Comparison of ENCODE assay signal across 8 mouse cellular contexts in genomic region chr2:32404663-32405062, GRCm38 (mm10). TPM values are rescaled to one million over a fixed set of nuclear protein-coding genes. Genes with fewer than 3 reads are reported as not detected.
DNase-seq lines count a peak whose midpoint lies in the region; ATAC-seq and TF ChIP-seq lines count a peak whose summit lies in the region.

No protein-coding gene starts in this region.

- H3K4me1 ChIP-seq in kidney, embryonic 16.5 days (ENCODE audit: insufficient read depth, low read length): peaks cover 9% of the 10 kb centered on the region; the same call in 1 of the 2 replicates

- H3K4me2 ChIP-seq in kidney, embryonic 16.5 days (replicated peaks; ENCODE audit: low read depth, low read length): no peak overlapping the region

- no peak overlapping the region for H3K4me3 ChIP-seq in kidney, embryonic 16.5 days (ENCODE audit: low read length)
- no peak overlapping the region for H3K4me3 ChIP-seq in gastrocnemius, adult 2 months

- H3K9me3 ChIP-seq in kidney, embryonic 16.5 days (ENCODE audit: low read length): no peaks in the 10 kb centered on the region

- ATAC-seq in kidney, embryonic 16.5 days (ENCODE audit: low FRiP score, low TSS enrichment): no peak
- peak; percentile 93 for ATAC-seq in common myeloid progenitor, adult 5-6 weeks (replicated peaks; ENCODE audit: low read depth, poor library complexity, severe bottlenecking)
- ATAC-seq in inflammation-experienced regulatory T-cells, adult 6 months: peak; percentile 83

- WGBS in kidney, embryonic 16.5 days: 23% methylated on average over 2 of the region's 2 CpGs

- no peak overlapping the region for H3K27ac ChIP-seq in kidney, embryonic 16.5 days (ENCODE audit: low read length)
- no peak overlapping the region for H3K27ac ChIP-seq in gastrocnemius, adult 2 months

- H3K9ac ChIP-seq in kidney, embryonic 16.5 days (replicated peaks; ENCODE audit: low read length): no peak overlapping the region

- H3K27me3 ChIP-seq in kidney, embryonic 16.5 days (ENCODE audit: insufficient read depth, low read length): no peaks in the 10 kb centered on the region

- H3K36me3 ChIP-seq in kidney, embryonic 16.5 days (ENCODE audit: insufficient read depth, low read length): peaks cover 25% of the 10 kb centered on the region

- DNase-seq in kidney, adult 18-20 months: peak; percentile 97
- DNase-seq in gastrocnemius, adult 2 months: peak; percentile 93
- peak; percentile 97 for DNase-seq in left cerebral cortex, postnatal 4 days
- peak; percentile 81 to 88 for DNase-seq in monocyte, adult 2 months (ENCODE audit: low read depth in 1 of 2, low spot score in 2 of 2)
- DNase-seq in spleen, postnatal 10 days (ENCODE audit: low spot score in 2 of 2): peak; percentile 94 to 97

- intact Hi-C loops in gastrocnemius, adult 2 months (cut with DNase I): loop anchor here (1.0 to 5.0 kb wide), 3 partner anchors 48 to 162 kb away; partner anchors contain the start of genes Naif1 and Slc25a25
- intact Hi-C loops in left cerebral cortex, postnatal 4 days (cut with DNase I): loop anchor here (5.0 kb wide), 1 partner anchor 163 kb away; no protein-coding TSS in a partner anchor

- TF ChIP-seq CTCF in gastrocnemius, adult 2 months (IDR thresholded peaks at IDR 0.05): peak; percentile 100

RNA-seq across cellular contexts. Expression of gene Ptges2, which starts 9.0 kb away (rescaled TPM):
- 38.3 and 39.5 TPM in 2 replicates for polyA plus RNA-seq in kidney, embryonic 16.5 days (2015; fragmentation: Nextera tagmentation; extraction: Ambion mirVana)
- total RNA-seq in common myeloid progenitor, adult 5-6 weeks (2017): 7.1 and 8.6 TPM in 2 replicates
- total RNA-seq in gastrocnemius, adult 2 months (2021): 10 to 100 TPM; 34.7 to 51.1 TPM
- polyA plus RNA-seq in inflammation-experienced regulatory T-cells, adult 6 months (2017; shearing (Covaris generic)): under 1 TPM; 0.32 to 0.63 (median 0.44) TPM
- total RNA-seq in left cerebral cortex, postnatal 4 days (2021): 10 to 100 TPM; 44.9 to 48.1 TPM

RNA-seq across cellular contexts. Expression of gene Lcn2, which starts 16.6 kb away (rescaled TPM):
- 9.0 and 12.7 TPM in 2 replicates for polyA plus RNA-seq in kidney, embryonic 16.5 days (2015; fragmentation: Nextera tagmentation; extraction: Ambion mirVana)
- 17.2 and 22.0 TPM in 2 replicates for total RNA-seq in common myeloid progenitor, adult 5-6 weeks (2017)
- 1 to 10 TPM; 2.6 to 3.4 TPM for total RNA-seq in gastrocnemius, adult 2 months (2021)
- polyA plus RNA-seq in inflammation-experienced regulatory T-cells, adult 6 months (2017; shearing (Covaris generic)): under 1 TPM in 1 of 3 experiments, not detected in 2; 0.93 TPM
- total RNA-seq in left cerebral cortex, postnatal 4 days (2021): 1 to 10 TPM; 1.9 TPM

RNA-seq across cellular contexts. Expression of gene 1110008P14Rik, which starts 22.9 kb away (rescaled TPM):
- polyA plus RNA-seq in kidney, embryonic 16.5 days (2015; fragmentation: Nextera tagmentation; extraction: Ambion mirVana): 50.1 and 51.6 TPM in 2 replicates
- 2.1 and 6.5 TPM in 2 replicates for total RNA-seq in common myeloid progenitor, adult 5-6 weeks (2017)
- total RNA-seq in gastrocnemius, adult 2 months (2021): 10 to 100 TPM; 34.3 to 43.2 TPM
- 10 to 100 TPM; 43.1 to 73.3 (median 57.4) TPM for polyA plus RNA-seq in inflammation-experienced regulatory T-cells, adult 6 months (2017; shearing (Covaris generic))
- 100 to 1,000 TPM; 101 to 110 TPM for total RNA-seq in left cerebral cortex, postnatal 4 days (2021)

RNA-seq across cellular contexts. Expression of gene Naif1, which starts 45.6 kb away (rescaled TPM):
- polyA plus RNA-seq in kidney, embryonic 16.5 days (2015; fragmentation: Nextera tagmentation; extraction: Ambion mirVana): 7.3 and 8.2 TPM in 2 replicates
- 2.8 and 3.3 TPM in 2 replicates for total RNA-seq in common myeloid progenitor, adult 5-6 weeks (2017)
- total RNA-seq in gastrocnemius, adult 2 months (2021): 1 to 10 TPM; 2.2 to 2.3 TPM
- polyA plus RNA-seq in inflammation-experienced regulatory T-cells, adult 6 months (2017; shearing (Covaris generic)): 1 to 10 TPM; 4.6 to 6.0 (median 4.8) TPM
- total RNA-seq in left cerebral cortex, postnatal 4 days (2021): 1 to 10 TPM; 3.1 to 4.0 TPM

RNA-seq across cellular contexts. Expression of gene Slc25a25, which starts 46.6 kb away (rescaled TPM):
- polyA plus RNA-seq in kidney, embryonic 16.5 days (2015; fragmentation: Nextera tagmentation; extraction: Ambion mirVana): 21.2 and 21.9 TPM in 2 replicates
- 7.9 and 12.7 TPM in 2 replicates for total RNA-seq in common myeloid progenitor, adult 5-6 weeks (2017)
- total RNA-seq in gastrocnemius, adult 2 months (2021): 100 to 1,000 TPM in 1 of 2 experiments, 10 to 100 TPM in 1; 45.3 to 211 TPM
- 1 to 10 TPM; 2.2 to 4.4 (median 4.3) TPM for polyA plus RNA-seq in inflammation-experienced regulatory T-cells, adult 6 months (2017; shearing (Covaris generic))
- 10 to 100 TPM; 47.9 to 50.8 TPM for total RNA-seq in left cerebral cortex, postnatal 4 days (2021)
